Mouse (Mus musculus): ENCODE measurements around the gene Mchr1. TPM values are rescaled to one million over a fixed set of nuclear protein-coding genes. Genes with fewer than 3 reads are reported as not detected.

Mchr1 gene
- polyA plus RNA-seq, 1 experiment: 0.81 TPM

GRCm38 (mm10) chr15:81253585-81253984, 18.3 kb downstream of the Mchr1 start:
- no peak for TF ChIP-seq CEBPB (IDR thresholded peaks at IDR 0.05; ENCODE audit: low read depth)
- no peak for TF ChIP-seq CTCF (IDR thresholded peaks at IDR 0.05; ENCODE audit: control insufficient read depth, insufficient read depth, insufficient read length)
- no peak for TF ChIP-seq MAX (IDR thresholded peaks at IDR 0.05)
- TF ChIP-seq MYOG (IDR thresholded peaks at IDR 0.05; ENCODE audit: control insufficient read depth, extremely low read depth, insufficient read length): no peak
- no peak for TF ChIP-seq USF1 (IDR thresholded peaks at IDR 0.05; ENCODE audit: low read depth)
- no peak for TF ChIP-seq FOSL1 (IDR thresholded peaks at IDR 0.05; ENCODE audit: insufficient read depth, low read length, poor library complexity, severe bottlenecking)
- TF ChIP-seq MYOD1 (IDR thresholded peaks at IDR 0.05; ENCODE audit: control insufficient read depth, insufficient read length, low read depth): no peak
- no peaks in the 10 kb centered on the region for H3K27me3 ChIP-seq (ENCODE audit: control insufficient read depth, insufficient read depth, insufficient read length)
- no peaks in the 10 kb centered on the region for H3K79me3 ChIP-seq (ENCODE audit: low read depth)
- H3K79me2 ChIP-seq (ENCODE audit: control insufficient read depth, insufficient read depth): no peaks in the 10 kb centered on the region
- H3K36me3 ChIP-seq (ENCODE audit: control insufficient read depth, insufficient read depth): no peaks in the 10 kb centered on the region
- no peak overlapping the region for H3K4me3 ChIP-seq (ENCODE audit: insufficient read depth, poor library complexity, severe bottlenecking)
- no peak overlapping the region for H3ac ChIP-seq (ENCODE audit: control insufficient read depth, insufficient read length, low read depth)

GRCm38 (mm10) chr15:81254113-81254640, 18.9 kb downstream of the Mchr1 start:
- no peak overlapping the region for H3ac ChIP-seq (ENCODE audit: control insufficient read depth, insufficient read length, low read depth)
- no peaks in the 10 kb centered on the region for H3K27me3 ChIP-seq (ENCODE audit: control insufficient read depth, insufficient read depth, insufficient read length)
- no peak for TF ChIP-seq FOSL1 (IDR thresholded peaks at IDR 0.05; ENCODE audit: insufficient read depth, low read length, poor library complexity, severe bottlenecking)
- no peak for TF ChIP-seq MYOD1 (IDR thresholded peaks at IDR 0.05; ENCODE audit: control insufficient read depth, insufficient read length, low read depth)
- TF ChIP-seq MAX (IDR thresholded peaks at IDR 0.05): no peak
- TF ChIP-seq CTCF (IDR thresholded peaks at IDR 0.05; ENCODE audit: control insufficient read depth, insufficient read depth, insufficient read length): no peak
- TF ChIP-seq MYOG (IDR thresholded peaks at IDR 0.05; ENCODE audit: control insufficient read depth, extremely low read depth, insufficient read length): no peak
- TF ChIP-seq USF1 (IDR thresholded peaks at IDR 0.05; ENCODE audit: low read depth): no peak
- no peak for TF ChIP-seq CEBPB (IDR thresholded peaks at IDR 0.05; ENCODE audit: low read depth)
- no peaks in the 10 kb centered on the region for H3K36me3 ChIP-seq (ENCODE audit: control insufficient read depth, insufficient read depth)
- no peaks in the 10 kb centered on the region for H3K79me2 ChIP-seq (ENCODE audit: control insufficient read depth, insufficient read depth)
- no peaks in the 10 kb centered on the region for H3K79me3 ChIP-seq (ENCODE audit: low read depth)
- no peak overlapping the region for H3K4me3 ChIP-seq (ENCODE audit: insufficient read depth, poor library complexity, severe bottlenecking)

GRCm38 (mm10) chr15:81255063-81255462, 19.8 kb downstream of the Mchr1 start:
- no peaks in the 10 kb centered on the region for H3K79me3 ChIP-seq (ENCODE audit: low read depth)
- no peak for TF ChIP-seq USF1 (IDR thresholded peaks at IDR 0.05; ENCODE audit: low read depth)
- no peak for TF ChIP-seq CTCF (IDR thresholded peaks at IDR 0.05; ENCODE audit: control insufficient read depth, insufficient read depth, insufficient read length)
- no peak for TF ChIP-seq MYOG (IDR thresholded peaks at IDR 0.05; ENCODE audit: control insufficient read depth, extremely low read depth, insufficient read length)

GRCm38 (mm10) chr15:81258296-81258695, 23.0 kb downstream of the Mchr1 start:
- Histone ChIP-seq H3K79me2 (ENCODE audit: control insufficient read depth, insufficient read depth) (no peaks in the 10 kb centered on the region), H3ac (ENCODE audit: control insufficient read depth, insufficient read length, low read depth) (no peak overlapping the region), H3K36me3 (ENCODE audit: control insufficient read depth, insufficient read depth) (no peaks in the 10 kb centered on the region), H3K4me3 (ENCODE audit: insufficient read depth, poor library complexity, severe bottlenecking) (no peak overlapping the region), H3K79me3 (ENCODE audit: low read depth) (no peaks in the 10 kb centered on the region), H3K27me3 (ENCODE audit: control insufficient read depth, insufficient read depth, insufficient read length) (no peaks in the 10 kb centered on the region)
- TF ChIP-seq MYOD1 (IDR thresholded peaks at IDR 0.05; ENCODE audit: control insufficient read depth, insufficient read length, low read depth): no peak
- TF ChIP-seq CTCF (IDR thresholded peaks at IDR 0.05; ENCODE audit: control insufficient read depth, insufficient read depth, insufficient read length): no peak
- no peak for TF ChIP-seq FOSL1 (IDR thresholded peaks at IDR 0.05; ENCODE audit: insufficient read depth, low read length, poor library complexity, severe bottlenecking)
- TF ChIP-seq CEBPB (IDR thresholded peaks at IDR 0.05; ENCODE audit: low read depth): no peak
- TF ChIP-seq USF1 (IDR thresholded peaks at IDR 0.05; ENCODE audit: low read depth): no peak
- TF ChIP-seq MYOG (IDR thresholded peaks at IDR 0.05; ENCODE audit: control insufficient read depth, extremely low read depth, insufficient read length): no peak
- no peak for TF ChIP-seq MAX (IDR thresholded peaks at IDR 0.05)

More at GRCm38 (mm10) chr15:81255063-81255462, 19.8 kb downstream of the Mchr1 start:
- no peaks in the 10 kb centered on the region for H3K27me3 ChIP-seq (ENCODE audit: control insufficient read depth, insufficient read depth, insufficient read length)
- no peaks in the 10 kb centered on the region for H3K79me2 ChIP-seq (ENCODE audit: control insufficient read depth, insufficient read depth)
- H3ac ChIP-seq (ENCODE audit: control insufficient read depth, insufficient read length, low read depth): no peak overlapping the region
- H3K36me3 ChIP-seq (ENCODE audit: control insufficient read depth, insufficient read depth): no peaks in the 10 kb centered on the region
- H3K4me3 ChIP-seq (ENCODE audit: insufficient read depth, poor library complexity, severe bottlenecking): no peak overlapping the region

- Histone ChIP-seq H3K4me3 (ENCODE audit: insufficient read depth, poor library complexity, severe bottlenecking) (no peak overlapping the region), H3K79me2 (ENCODE audit: control insufficient read depth, insufficient read depth) (no peaks in the 10 kb centered on the region), H3K79me3 (ENCODE audit: low read depth) (no peaks in the 10 kb centered on the region), H3K27me3 (ENCODE audit: control insufficient read depth, insufficient read depth, insufficient read length) (no peaks in the 10 kb centered on the region), H3K36me3 (ENCODE audit: control insufficient read depth, insufficient read depth) (no peaks in the 10 kb centered on the region), H3ac (ENCODE audit: control insufficient read depth, insufficient read length, low read depth) (no peak overlapping the region)
- peak; percentile 74 for TF ChIP-seq CEBPB (IDR thresholded peaks at IDR 0.05; ENCODE audit: low read depth)
- TF ChIP-seq MYOG (IDR thresholded peaks at IDR 0.05; ENCODE audit: control insufficient read depth, extremely low read depth, insufficient read length): no peak
Measured at GRCm38 (mm10) chr15:81259304-81259703, 24.0 kb downstream of the Mchr1 start.

GRCm38 (mm10) chr15:81260208-81260607, 24.9 kb downstream of the Mchr1 start:
- no peaks in the 10 kb centered on the region for H3K36me3 ChIP-seq (ENCODE audit: control insufficient read depth, insufficient read depth)
- H3ac ChIP-seq (ENCODE audit: control insufficient read depth, insufficient read length, low read depth): no peak overlapping the region
- no peaks in the 10 kb centered on the region for H3K79me3 ChIP-seq (ENCODE audit: low read depth)
- no peaks in the 10 kb centered on the region for H3K27me3 ChIP-seq (ENCODE audit: control insufficient read depth, insufficient read depth, insufficient read length)
- H3K4me3 ChIP-seq (ENCODE audit: insufficient read depth, poor library complexity, severe bottlenecking): no peak overlapping the region
- no peaks in the 10 kb centered on the region for H3K79me2 ChIP-seq (ENCODE audit: control insufficient read depth, insufficient read depth)
- TF ChIP-seq CTCF (IDR thresholded peaks at IDR 0.05; ENCODE audit: control insufficient read depth, insufficient read depth, insufficient read length): no peak
- no peak for TF ChIP-seq CEBPB (IDR thresholded peaks at IDR 0.05; ENCODE audit: low read depth)
- no peak for TF ChIP-seq USF1 (IDR thresholded peaks at IDR 0.05; ENCODE audit: low read depth)
- TF ChIP-seq MYOD1 (IDR thresholded peaks at IDR 0.05; ENCODE audit: control insufficient read depth, insufficient read length, low read depth): no peak
